Mouse (Mus musculus): ENCODE measurements at regions not wholly inside any gene's neighbourhood (a gene's known extent, or its start where the extent isn't known, plus 50 kb on each side); places are given as distances from the start of the nearest gene placed in this dataset.

DNA sequence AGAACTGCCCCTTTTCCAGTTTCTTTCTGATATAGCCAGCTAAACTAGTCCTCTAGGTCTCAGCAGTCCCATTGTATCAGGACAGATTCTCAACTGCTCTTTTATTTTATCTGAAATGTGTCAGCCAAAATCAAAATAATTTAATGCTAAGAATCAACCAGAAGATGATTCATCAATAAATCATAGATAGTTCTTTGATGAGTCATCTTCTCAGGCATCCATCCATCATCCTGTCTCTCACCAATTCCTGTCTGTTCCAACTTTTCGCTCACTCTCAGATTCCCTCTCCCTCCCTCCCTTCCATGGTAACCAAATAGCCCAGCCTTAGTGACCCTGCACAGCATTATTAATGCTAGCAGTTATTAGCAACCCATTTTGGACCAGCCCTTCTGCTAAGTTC, 134.0 kb upstream of the Slc24a5 start:
- no peak for DNase-seq (ENCODE audit: low read depth, low spot score)
- H3K27ac ChIP-seq (ENCODE audit: insufficient read depth, low read depth, low read length, poor library complexity, severe bottlenecking) = no peak overlapping the region
- H3K9ac ChIP-seq (ENCODE audit: insufficient read depth, low read depth, low read length, poor library complexity, severe bottlenecking) = no peak overlapping the region
- no peaks in the 10 kb centered on the region for H3K36me3 ChIP-seq (ENCODE audit: control insufficient read depth, insufficient read depth, low read length, poor library complexity, severe bottlenecking)
- TF ChIP-seq ZNF384 (IDR thresholded peaks at IDR 0.05; ENCODE audit: low read depth, low read length) (no peak), HCFC1 (IDR thresholded peaks at IDR 0.05; ENCODE audit: borderline replicate concordance, insufficient read depth, low read length) (no peak), MAFK (IDR thresholded peaks at IDR 0.05; ENCODE audit: insufficient read depth, low read depth, low read length) (no peak), CHD2 (IDR thresholded peaks at IDR 0.05; ENCODE audit: low read depth, low read length) (no peak), ZC3H11A (IDR thresholded peaks at IDR 0.05; ENCODE audit: borderline replicate concordance, low read depth, low read length) (no peak)
- H3K9me3 ChIP-seq (ENCODE audit: control insufficient read depth, insufficient read depth, low read depth, low read length) = no peaks in the 10 kb centered on the region
- no peak overlapping the region for H3K4me3 ChIP-seq (ENCODE audit: insufficient read depth in 1 of 2, low read depth in 1 of 2, low read length in 2 of 2, poor library complexity in 1 of 2, severe bottlenecking in 1 of 2)
- in situ Hi-C loops (cut with MboI; ENCODE audit: low sequenced_read_pairs in 2 of 2, unreplicated experiment in 2 of 2) = no loop called here
- H3K4me1 ChIP-seq (ENCODE audit: control insufficient read depth in 2 of 2, insufficient read depth in 2 of 2, low read length in 2 of 2, poor library complexity in 1 of 2) = no peaks in the 10 kb centered on the region

DNA sequence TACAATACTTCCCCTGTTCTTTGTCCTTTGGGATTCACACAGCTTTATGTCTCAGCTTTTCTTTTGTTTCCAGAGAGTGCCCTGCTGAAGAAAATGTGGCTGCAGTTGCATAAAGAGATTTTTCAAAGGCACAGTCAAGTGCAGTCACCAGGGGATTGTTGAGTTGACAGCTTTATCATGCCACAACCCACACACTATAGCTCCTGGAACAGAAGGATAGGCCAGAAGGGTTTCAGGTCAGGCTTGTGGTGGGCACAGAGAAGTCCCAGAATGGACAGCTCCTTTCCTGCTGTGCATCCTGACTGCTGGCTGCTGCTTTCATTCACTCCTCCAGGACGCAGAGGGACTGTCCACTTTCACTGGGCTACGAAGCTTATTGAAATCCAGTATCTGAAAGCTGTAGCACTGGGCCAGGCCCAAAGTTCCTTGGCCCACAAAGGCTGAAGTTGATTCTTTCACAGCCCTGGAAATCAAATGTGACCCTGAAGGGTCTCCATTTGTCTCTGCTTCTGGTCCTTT, 119.6 kb upstream of the Slc24a5 start:
- no peaks in the 10 kb centered on the region for H3K36me3 ChIP-seq (ENCODE audit: control insufficient read depth, insufficient read depth, low read length, poor library complexity, severe bottlenecking)
- H3K4me1 ChIP-seq (ENCODE audit: control insufficient read depth in 2 of 2, insufficient read depth in 2 of 2, low read length in 2 of 2, poor library complexity in 1 of 2) = peaks cover 0 to under 1% of the 10 kb centered on the region in 2 experiments; a peak in 3 of 4 replicates
- in situ Hi-C loops (cut with MboI; ENCODE audit: low sequenced_read_pairs in 2 of 2, unreplicated experiment in 2 of 2) = no loop called here
- no peak overlapping the region for H3K9ac ChIP-seq (ENCODE audit: insufficient read depth, low read depth, low read length, poor library complexity, severe bottlenecking)
- no peak overlapping the region for H3K4me3 ChIP-seq (ENCODE audit: insufficient read depth in 1 of 2, low read depth in 1 of 2, low read length in 2 of 2, poor library complexity in 1 of 2, severe bottlenecking in 1 of 2)
- TF ChIP-seq ZNF384 (IDR thresholded peaks at IDR 0.05; ENCODE audit: low read depth, low read length) = no peak
- no peak for TF ChIP-seq HCFC1 (IDR thresholded peaks at IDR 0.05; ENCODE audit: borderline replicate concordance, insufficient read depth, low read length)
- TF ChIP-seq CHD2 (IDR thresholded peaks at IDR 0.05; ENCODE audit: low read depth, low read length) = no peak
- no peak for TF ChIP-seq ZC3H11A (IDR thresholded peaks at IDR 0.05; ENCODE audit: borderline replicate concordance, low read depth, low read length)
- no peak for TF ChIP-seq MAFK (IDR thresholded peaks at IDR 0.05; ENCODE audit: insufficient read depth, low read depth, low read length)
- no peak for DNase-seq (ENCODE audit: low read depth, low spot score)
- H3K9me3 ChIP-seq (ENCODE audit: control insufficient read depth, insufficient read depth, low read depth, low read length) = no peaks in the 10 kb centered on the region
- no peak overlapping the region for H3K27ac ChIP-seq (ENCODE audit: insufficient read depth, low read depth, low read length, poor library complexity, severe bottlenecking)

DNA sequence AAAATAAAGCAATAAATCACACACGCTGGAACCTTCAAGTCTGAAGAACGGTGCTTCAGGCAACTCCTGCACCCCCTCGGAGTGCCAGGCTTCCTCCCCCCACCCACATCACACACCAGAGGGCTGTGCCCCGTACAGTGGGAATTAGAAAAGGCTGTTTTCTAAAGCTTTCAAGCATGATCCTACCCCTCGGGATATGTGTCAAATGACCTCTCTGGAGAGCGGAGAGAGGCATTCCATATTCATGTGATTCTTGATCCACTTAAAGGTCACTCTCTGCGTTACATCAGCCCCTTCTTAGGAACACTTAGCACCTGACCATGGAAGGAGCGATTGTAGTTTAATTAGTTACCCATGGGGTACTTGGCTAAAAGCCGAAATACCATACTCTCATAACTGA, 119.1 kb upstream of the Slc24a5 start:
- H3K9me3 ChIP-seq (ENCODE audit: control insufficient read depth, insufficient read depth, low read depth, low read length) = no peaks in the 10 kb centered on the region
- H3K27ac ChIP-seq (ENCODE audit: insufficient read depth, low read depth, low read length, poor library complexity, severe bottlenecking) = no peak overlapping the region
- no peaks in the 10 kb centered on the region for H3K36me3 ChIP-seq (ENCODE audit: control insufficient read depth, insufficient read depth, low read length, poor library complexity, severe bottlenecking)
- no peak overlapping the region for H3K4me3 ChIP-seq (ENCODE audit: insufficient read depth in 1 of 2, low read depth in 1 of 2, low read length in 2 of 2, poor library complexity in 1 of 2, severe bottlenecking in 1 of 2)
- in situ Hi-C loops (cut with MboI; ENCODE audit: low sequenced_read_pairs in 2 of 2, unreplicated experiment in 2 of 2) = no loop called here
- DNase-seq (ENCODE audit: low read depth, low spot score) = no peak
- peaks cover 0 to 2% of the 10 kb centered on the region in 2 experiments; a peak in 3 of 4 replicates for H3K4me1 ChIP-seq (ENCODE audit: control insufficient read depth in 2 of 2, insufficient read depth in 2 of 2, low read length in 2 of 2, poor library complexity in 1 of 2)
- no peak overlapping the region for H3K9ac ChIP-seq (ENCODE audit: insufficient read depth, low read depth, low read length, poor library complexity, severe bottlenecking)
- TF ChIP-seq ZC3H11A (IDR thresholded peaks at IDR 0.05; ENCODE audit: borderline replicate concordance, low read depth, low read length) = no peak
- TF ChIP-seq CHD2 (IDR thresholded peaks at IDR 0.05; ENCODE audit: low read depth, low read length) = no peak
- TF ChIP-seq ZNF384 (IDR thresholded peaks at IDR 0.05; ENCODE audit: low read depth, low read length) = no peak
- no peak for TF ChIP-seq HCFC1 (IDR thresholded peaks at IDR 0.05; ENCODE audit: borderline replicate concordance, insufficient read depth, low read length)
- no peak for TF ChIP-seq MAFK (IDR thresholded peaks at IDR 0.05; ENCODE audit: insufficient read depth, low read depth, low read length)

- Histone ChIP-seq H3K4me1 (ENCODE audit: control insufficient read depth in 2 of 2, insufficient read depth in 2 of 2, low read length in 2 of 2, poor library complexity in 1 of 2) (peaks cover 2% of the 10 kb centered on the region in 2 experiments; a peak in 3 of 4 replicates), H3K9ac (ENCODE audit: insufficient read depth, low read depth, low read length, poor library complexity, severe bottlenecking) (no peak overlapping the region), H3K9me3 (ENCODE audit: control insufficient read depth, insufficient read depth, low read depth, low read length) (no peaks in the 10 kb centered on the region), H3K4me3 (ENCODE audit: insufficient read depth in 1 of 2, low read depth in 1 of 2, low read length in 2 of 2, poor library complexity in 1 of 2, severe bottlenecking in 1 of 2) (no peak overlapping the region), H3K36me3 (ENCODE audit: control insufficient read depth, insufficient read depth, low read length, poor library complexity, severe bottlenecking) (no peaks in the 10 kb centered on the region), H3K27ac (ENCODE audit: insufficient read depth, low read depth, low read length, poor library complexity, severe bottlenecking) (no peak overlapping the region)
- TF ChIP-seq CHD2 (IDR thresholded peaks at IDR 0.05; ENCODE audit: low read depth, low read length) (no peak), MAFK (IDR thresholded peaks at IDR 0.05; ENCODE audit: insufficient read depth, low read depth, low read length) (no peak), ZC3H11A (IDR thresholded peaks at IDR 0.05; ENCODE audit: borderline replicate concordance, low read depth, low read length) (no peak), ZNF384 (IDR thresholded peaks at IDR 0.05; ENCODE audit: low read depth, low read length) (no peak), HCFC1 (IDR thresholded peaks at IDR 0.05; ENCODE audit: borderline replicate concordance, insufficient read depth, low read length) (no peak)
- in situ Hi-C loops (cut with MboI; ENCODE audit: low sequenced_read_pairs in 2 of 2, unreplicated experiment in 2 of 2) = no loop called here
- no peak for DNase-seq (ENCODE audit: low read depth, low spot score)
Observed at GRCm38 (mm10) chr2:124952212-124952611, 115.7 kb upstream of the Slc24a5 start.

All from ES-E14 (cell line).